Mouse (Mus musculus): ENCODE results near the gene Hspbap1.
A peak's percentile ranks its signal among the peaks of the same experiment; 100 is the strongest.

The Hspbap1 gene

DNA sequence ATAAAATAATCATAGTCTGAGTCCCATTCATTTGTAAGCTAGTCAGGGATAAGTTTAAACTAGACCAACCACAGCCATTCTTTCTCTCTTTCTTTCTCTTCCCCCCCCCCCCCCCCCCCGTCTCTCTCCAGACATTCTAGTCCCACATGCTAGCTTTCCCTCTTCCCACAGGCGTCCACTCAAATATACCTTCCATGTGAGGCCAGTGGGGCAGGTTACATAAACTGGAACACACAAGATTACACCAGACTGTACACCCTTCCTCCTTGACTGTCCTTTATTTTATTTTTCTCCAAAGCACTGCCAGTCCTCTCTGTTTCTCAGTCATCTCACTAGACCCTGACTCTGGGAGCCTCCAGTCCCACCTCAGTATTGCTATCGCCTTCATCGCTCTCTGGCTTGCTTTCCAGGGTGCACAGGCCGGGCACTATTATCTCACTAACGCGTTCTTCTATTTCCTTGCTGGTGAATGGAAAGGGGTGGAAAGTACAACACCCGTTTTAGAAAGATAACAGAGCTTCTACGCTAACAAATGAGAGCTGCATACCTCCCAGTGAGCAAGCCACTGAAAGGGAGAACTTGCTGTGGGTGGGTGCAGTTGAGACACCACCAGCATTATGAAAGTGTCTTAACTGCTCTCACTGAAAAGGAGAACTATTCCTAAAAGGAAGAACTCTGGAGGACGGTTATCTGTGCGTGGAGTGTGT lies 6.4 kb upstream of the Hspbap1 start:
- peak; percentile 96 for DNase-seq (ENCODE audit: extremely low read depth, low read depth)

DNA sequence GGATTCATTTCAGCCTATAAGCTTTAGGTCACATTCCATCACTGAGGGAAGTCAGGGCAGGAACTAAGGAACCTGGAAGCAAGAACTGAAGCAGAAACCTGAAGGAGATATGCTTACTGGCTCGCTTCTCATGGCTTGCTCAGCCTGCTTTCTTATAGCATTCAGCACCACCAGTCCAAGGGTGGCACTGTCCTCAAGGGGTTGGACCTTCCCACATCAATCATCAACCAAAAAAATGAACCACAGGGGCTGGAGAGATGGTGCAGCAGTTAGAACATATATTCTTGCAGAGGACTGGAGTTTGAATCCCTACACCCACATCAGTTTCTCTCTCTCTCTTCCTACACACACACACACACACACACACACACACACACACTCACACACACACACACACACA lies 5.2 kb upstream of the Hspbap1 start:
- no peak for DNase-seq (ENCODE audit: extremely low read depth, low read depth)

- peak; percentile 56 for DNase-seq (ENCODE audit: extremely low read depth, low read depth)
Observed at GRCm38 (mm10) chr16:35765449-35765848, 4.7 kb upstream of the Hspbap1 start.

DNA sequence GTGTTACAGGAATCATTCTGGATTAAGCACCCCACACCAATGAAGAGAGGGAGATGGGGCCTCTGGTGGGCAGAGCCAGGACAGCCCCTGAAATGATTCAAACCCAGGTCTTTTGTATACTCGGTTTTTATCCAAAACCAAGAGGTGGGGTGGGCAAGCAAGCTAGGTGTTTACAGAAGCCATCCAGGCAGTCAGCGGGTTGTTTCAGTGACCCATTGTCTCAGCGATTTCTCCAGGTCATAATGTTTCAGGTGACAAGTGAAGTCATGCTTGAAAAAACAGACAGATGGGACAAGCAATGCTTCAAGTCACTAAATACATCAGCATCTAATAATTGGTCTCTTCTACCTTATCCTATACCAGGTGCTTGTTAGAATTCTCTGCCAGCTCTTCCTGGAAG lies 3.8 kb upstream of the Hspbap1 start:
- no peak for DNase-seq (ENCODE audit: extremely low read depth, low read depth)

GRCm38 (mm10) chr16:35768469-35768784 lies 1.7 kb upstream of the Hspbap1 start:
- no peak for DNase-seq (ENCODE audit: extremely low read depth, low read depth)

- DNase-seq (ENCODE audit: extremely low read depth, low read depth): no peak
Observed at GRCm38 (mm10) chr16:35768785-35769642, 1.2 kb upstream of the Hspbap1 start, which contains the start of gene Dirc2. TSS of gene Dirc2 (minus strand) at chr16:35769356.

GRCm38 (mm10) chr16:35771141-35771540 lies 966 bp downstream of the Hspbap1 start:
- no peak for DNase-seq (ENCODE audit: extremely low read depth, low read depth)

GRCm38 (mm10) chr16:35771606-35772005 lies 1.4 kb downstream of the Hspbap1 start:
- DNase-seq (ENCODE audit: extremely low read depth, low read depth): no peak

- no peak for DNase-seq (ENCODE audit: extremely low read depth, low read depth)
Observed at GRCm38 (mm10) chr16:35772598-35772997, 2.4 kb downstream of the Hspbap1 start.

DNA sequence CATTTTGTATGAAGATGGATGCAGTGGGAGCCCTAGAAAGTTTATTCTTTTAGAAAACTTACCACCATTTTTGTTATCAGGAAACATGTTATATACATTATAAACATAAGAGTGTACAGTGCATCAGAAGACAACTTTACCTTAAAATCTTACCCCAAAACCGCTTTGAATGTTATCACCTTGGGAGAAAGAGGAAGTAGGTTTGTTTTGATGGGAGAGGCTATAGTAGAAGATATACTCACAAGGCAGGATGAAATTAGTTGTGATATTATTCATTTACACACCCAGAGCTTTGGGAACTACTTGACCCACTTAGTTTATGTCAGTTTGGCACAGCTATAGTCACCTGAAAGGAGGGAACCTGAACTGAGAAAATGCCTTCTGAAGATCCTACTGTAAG lies 5.7 kb downstream of the Hspbap1 start:
- DNase-seq (ENCODE audit: extremely low read depth, low read depth): no peak

- no peak for DNase-seq (ENCODE audit: extremely low read depth, low read depth)
Observed at GRCm38 (mm10) chr16:35776737-35777136, 6.6 kb downstream of the Hspbap1 start.

DNA sequence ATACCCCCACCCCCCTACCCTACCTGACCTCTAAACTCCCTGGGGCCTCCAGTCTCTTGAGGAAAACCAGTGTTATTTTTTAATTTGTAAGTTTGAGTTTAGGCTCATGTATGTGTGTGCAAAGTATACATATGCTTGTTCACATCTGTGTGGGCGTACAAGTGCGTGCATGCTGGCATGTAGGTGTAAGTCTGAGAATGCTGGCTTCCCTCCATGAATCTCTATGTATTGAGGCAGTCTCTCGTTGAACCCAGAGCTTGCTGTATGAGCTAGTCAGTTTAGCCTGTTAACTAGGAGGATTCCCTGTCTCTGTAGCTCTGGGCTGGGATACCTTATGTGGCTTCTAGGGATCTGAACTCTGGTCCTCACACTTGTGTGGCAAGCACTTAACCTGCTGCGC lies 7.6 kb downstream of the Hspbap1 start:
- no peak for DNase-seq (ENCODE audit: extremely low read depth, low read depth)

DNA sequence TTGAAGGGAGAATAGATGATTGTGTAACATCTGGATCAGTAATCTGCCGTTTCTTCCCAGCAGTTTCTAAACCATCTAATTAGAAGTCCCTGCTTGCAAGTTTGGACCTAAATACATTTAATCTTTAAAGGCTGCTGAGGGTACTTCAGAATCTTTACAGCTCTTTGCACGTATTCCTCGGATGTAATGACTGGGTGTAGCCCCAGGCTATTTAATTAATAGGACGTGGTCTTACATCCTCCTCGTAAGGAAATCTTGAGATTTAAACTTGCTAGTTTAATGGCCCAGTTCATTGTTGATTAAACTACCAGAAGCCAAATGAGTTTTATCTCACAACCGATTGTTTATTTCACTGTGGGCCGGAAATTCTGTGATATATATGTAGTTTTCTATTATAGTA lies 9.5 kb downstream of the Hspbap1 start:
- DNase-seq (ENCODE audit: extremely low read depth, low read depth): no peak

- no peak for DNase-seq (ENCODE audit: extremely low read depth, low read depth)
Observed at GRCm38 (mm10) chr16:35781096-35781495, 10.9 kb downstream of the Hspbap1 start.

DNA sequence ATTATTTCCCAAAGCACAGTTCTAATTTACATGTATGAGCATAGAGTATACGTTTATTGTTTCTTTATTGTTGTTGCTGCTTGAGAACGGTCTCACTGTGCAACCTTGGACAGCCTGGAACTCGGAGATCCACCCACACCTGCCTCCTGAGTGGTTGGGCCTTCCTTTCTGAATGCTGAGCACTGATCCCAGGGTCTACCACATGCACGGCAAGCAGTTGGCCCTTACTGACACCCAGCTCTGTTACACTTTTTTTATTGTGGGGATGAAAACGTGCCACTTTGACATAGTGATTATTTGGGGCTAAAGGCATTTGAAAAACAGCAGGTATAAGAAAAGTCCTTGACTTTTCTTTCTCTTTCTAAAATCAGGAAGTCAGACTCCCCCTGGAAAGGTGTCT lies 11.5 kb downstream of the Hspbap1 start:
- no peak for DNase-seq (ENCODE audit: extremely low read depth, low read depth)

DNA sequence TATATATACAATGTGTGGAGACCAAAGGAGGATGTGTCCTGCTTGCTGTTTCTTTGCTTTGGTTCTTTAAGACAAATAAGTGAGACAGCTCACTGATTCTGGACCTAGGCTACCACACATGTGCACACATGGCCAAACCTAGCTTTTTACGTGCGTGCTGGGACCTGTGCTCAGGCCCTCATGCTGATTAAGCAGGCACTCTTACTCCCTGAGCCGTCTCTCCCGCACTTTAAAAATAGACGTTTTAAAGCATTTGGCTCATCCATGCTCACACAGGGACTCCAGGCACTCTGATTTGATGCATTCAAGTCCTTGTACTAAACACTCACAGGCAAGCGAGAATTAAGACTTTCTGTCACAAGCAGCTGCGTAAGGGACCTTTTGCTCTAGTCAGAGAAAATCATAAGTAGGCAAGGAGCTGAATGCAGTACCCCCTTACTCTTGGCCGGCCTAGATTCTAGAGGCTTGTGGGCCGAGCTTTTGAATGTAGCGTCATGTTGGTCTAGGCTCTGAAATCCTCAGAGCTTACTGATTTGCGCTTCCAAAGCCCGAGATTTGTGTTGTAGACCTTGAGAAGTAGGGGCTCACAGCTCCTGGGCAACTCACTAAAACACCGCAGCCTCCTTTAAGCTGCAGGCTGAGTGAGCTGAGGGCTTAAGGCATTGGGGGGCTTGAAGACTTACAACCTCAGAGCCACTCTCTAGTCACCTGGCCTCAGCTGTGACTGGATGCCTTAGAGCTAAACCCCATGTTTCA lies 12.5 kb downstream of the Hspbap1 start:
- no peak for DNase-seq (ENCODE audit: extremely low read depth, low read depth)

- DNase-seq (ENCODE audit: extremely low read depth, low read depth): no peak
Observed at GRCm38 (mm10) chr16:35783207-35783573, 13.0 kb downstream of the Hspbap1 start.

GRCm38 (mm10) chr16:35784134-35784725 lies 14.1 kb downstream of the Hspbap1 start:
- peak; percentile 64 for DNase-seq (ENCODE audit: extremely low read depth, low read depth)

DNA sequence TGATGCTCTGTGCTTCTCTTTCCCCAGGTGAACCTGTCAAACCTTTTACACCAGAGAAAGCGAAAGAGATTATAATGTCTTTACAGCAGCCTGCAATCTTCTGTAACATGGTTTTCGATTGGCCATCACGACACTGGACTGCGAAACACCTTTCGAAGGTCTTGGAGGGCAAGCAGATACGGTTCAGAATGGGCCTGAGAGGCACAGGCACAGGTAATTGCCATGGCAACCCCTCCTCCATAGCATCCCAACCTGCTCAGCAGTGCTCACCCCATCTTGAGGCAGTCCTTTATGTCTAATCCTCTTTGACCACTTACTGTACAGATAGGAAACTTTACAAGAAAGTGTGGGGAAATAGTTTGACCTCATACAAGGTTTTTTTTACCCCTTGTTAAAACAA lies 17.0 kb downstream of the Hspbap1 start:
- DNase-seq (ENCODE audit: extremely low read depth, low read depth): no peak

- no peak for DNase-seq (ENCODE audit: extremely low read depth, low read depth)
Observed at GRCm38 (mm10) chr16:35787568-35788189, 17.5 kb downstream of the Hspbap1 start.

DNA sequence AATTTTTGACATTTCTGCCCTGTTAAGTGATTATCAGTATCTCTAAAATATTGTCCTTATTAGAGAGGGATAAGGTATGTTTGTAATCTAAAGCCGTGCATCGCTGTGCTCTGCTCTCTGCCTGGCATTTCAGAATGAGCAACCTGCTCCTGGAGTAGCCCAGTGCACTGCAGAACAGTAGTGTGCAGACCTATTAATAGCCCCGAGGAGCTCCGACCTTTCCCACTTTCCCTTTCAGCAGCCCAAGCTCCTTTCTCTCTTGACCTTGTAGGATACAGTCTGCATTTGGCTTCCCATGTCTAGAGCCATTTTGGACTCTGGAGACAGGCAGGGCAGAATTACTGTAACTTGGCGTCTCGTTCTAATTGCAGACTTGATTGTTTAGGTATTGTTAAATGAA lies 18.2 kb downstream of the Hspbap1 start:
- DNase-seq (ENCODE audit: extremely low read depth, low read depth): no peak
